Mouse (Mus musculus): ENCODE results near the gene A630095N17Rik.

Gene A630095N17Rik

DNA sequence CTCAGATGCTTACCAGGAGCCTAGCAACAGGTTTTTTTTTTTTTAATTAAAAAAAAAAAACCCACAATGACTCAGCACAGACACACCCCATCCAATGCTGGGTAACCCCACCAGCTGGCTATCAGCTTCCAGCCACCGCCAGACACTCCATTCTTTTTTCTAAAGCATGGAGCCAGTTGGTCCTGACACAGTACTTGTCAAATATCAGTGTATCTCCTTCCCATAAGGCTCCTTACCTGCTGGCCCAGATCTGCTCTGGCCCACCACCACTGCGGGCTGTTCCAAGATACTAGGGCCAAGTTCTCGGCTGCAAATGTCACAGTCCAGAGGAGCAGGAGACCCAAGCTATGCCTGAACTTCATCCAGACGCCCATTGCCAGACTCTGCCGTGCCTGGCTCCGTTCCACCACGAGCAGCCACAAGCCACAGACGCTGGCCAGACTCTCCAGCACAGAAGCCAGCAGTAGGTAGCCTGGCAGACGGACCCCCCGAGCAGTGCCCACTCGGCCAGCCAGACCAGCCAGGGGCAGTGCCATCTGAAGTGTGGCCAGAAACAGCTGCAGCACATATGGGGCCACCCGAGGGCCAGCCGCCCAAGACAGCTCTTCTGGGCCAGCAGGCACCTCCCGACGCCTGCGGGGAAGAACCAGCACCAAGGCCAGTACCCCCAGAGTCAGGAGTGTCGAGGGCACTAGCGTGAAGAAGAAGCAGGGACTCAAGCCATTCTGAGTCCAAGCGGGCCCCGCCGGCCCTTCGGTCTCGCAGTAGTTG, 52.4 kb downstream of the A630095N17Rik start:
- no peak for DNase-seq (ENCODE audit: extremely low read depth, low read depth, low spot score)
